8 mouse cellular contexts compared by ENCODE assay signal in genomic region chr15:9070912-9071555, GRCm38 (mm10). TPM values are rescaled to one million over a fixed set of nuclear protein-coding genes. Genes with fewer than 3 reads are reported as not detected.
DNase-seq lines count a peak whose midpoint lies in the region; ATAC-seq and TF ChIP-seq lines count a peak whose summit lies in the region.

Gene Nadk2 (plus strand): TSS chr15:9071260.

- under 1% methylated on average over 54 of the region's 54 CpGs for WGBS in cerebellum, adult 2 months
- 1% methylated on average over 33 of the region's 54 CpGs for WGBS in forebrain, postnatal 0 days
- WGBS in lung, embryonic 15.5 days = under 1% methylated on average over 47 of the region's 54 CpGs

- TF ChIP-seq EP300 in MEL (IDR thresholded peaks at IDR 0.05; ENCODE audit: low read depth in 1 of 2, low read length in 2 of 2) = peak in 1 of 2 experiments; percentile 30; a peak in 1 of 4 replicates

- H3K27ac ChIP-seq in MEL (ENCODE audit: control insufficient read depth, low read depth, low read length) = peak within 1 kb of the TSS; percentile 100
- H3K27ac ChIP-seq in cerebellum, adult 2 months (ENCODE audit: insufficient read depth, low read length) = peak within 1 kb of the TSS; percentile 76
- H3K27ac ChIP-seq in forebrain, postnatal 0 days (ENCODE audit: low read depth, low read length) = peak within 1 kb of the TSS; percentile 88
- peak within 1 kb of the TSS; percentile 93 for H3K27ac ChIP-seq in lung, embryonic 15.5 days

- no peaks in the 10 kb centered on the region for H3K27me3 ChIP-seq in MEL (ENCODE audit: control insufficient read depth in 1 of 2, insufficient read depth in 2 of 2, low read length in 2 of 2)
- no peaks in the 10 kb centered on the region for H3K27me3 ChIP-seq in cerebellum, adult 2 months (ENCODE audit: control insufficient read depth, insufficient read depth, low read length)
- no peaks in the 10 kb centered on the region for H3K27me3 ChIP-seq in forebrain, postnatal 0 days (ENCODE audit: insufficient read depth, low read length)
- no peaks in the 10 kb centered on the region for H3K27me3 ChIP-seq in lung, embryonic 15.5 days

- H3K79me2 ChIP-seq in MEL (ENCODE audit: control insufficient read depth, insufficient read depth, low read length, poor library complexity) = peaks cover 45% of the 10 kb centered on the region

- TF ChIP-seq POLR2A in MEL (IDR thresholded peaks at IDR 0.05; ENCODE audit: control insufficient read depth in 1 of 2, insufficient read depth in 1 of 2, low read depth in 1 of 2, low read length in 2 of 2, poor library complexity in 1 of 2) = peak; percentile 60 to 91
- 0 out of 2 replicates have a peak, but pooled peaks have one; percentile 16 for TF ChIP-seq POLR2A in cerebellum, adult 2 months (IDR thresholded peaks at IDR 0.05; ENCODE audit: borderline replicate concordance, insufficient read depth, low read length)

- H3K4me3 ChIP-seq in MEL (ENCODE audit: control insufficient read depth in 1 of 2, insufficient read depth in 1 of 2, low read depth in 2 of 2, low read length in 2 of 2) = peak within 1 kb of the TSS; percentile 95 to 98
- peak within 1 kb of the TSS; percentile 74 for H3K4me3 ChIP-seq in cerebellum, adult 2 months (replicated peaks; ENCODE audit: insufficient read depth, low read depth, low read length)
- H3K4me3 ChIP-seq in forebrain, postnatal 0 days (ENCODE audit: low read depth, low read length) = peak within 1 kb of the TSS; percentile 90
- peak within 1 kb of the TSS; percentile 80 for H3K4me3 ChIP-seq in lung, embryonic 15.5 days

- DNase-seq in MEL (ENCODE audit: low read depth, low spot score) = peak; percentile 100
- peak; percentile 98 to 99 for DNase-seq in cerebellum, adult 2 months
- peak; percentile 98 for DNase-seq in forebrain, postnatal 0 days
- peak; percentile 99 for DNase-seq in heart, postnatal 4 days
- peak; percentile 98 for DNase-seq in layer of hippocampus, adult 8-10 months (ENCODE audit: low spot score in 2 of 2)
- peak; percentile 99 for DNase-seq in ovary, adult 18-20 months (ENCODE audit: low spot score)
- DNase-seq in thymus, postnatal 0 days (ENCODE audit: low spot score) = peak; percentile 96

- peak within 1 kb of the TSS; percentile 97 for H3K9ac ChIP-seq in MEL (ENCODE audit: control insufficient read depth, low read depth, low read length, poor library complexity, severe bottlenecking)
- peak within 1 kb of the TSS; percentile 89 for H3K9ac ChIP-seq in forebrain, postnatal 0 days
- H3K9ac ChIP-seq in lung, embryonic 15.5 days = peak within 1 kb of the TSS; percentile 76

- peaks cover 1 to 22% of the 10 kb centered on the region in 2 experiments for H3K36me3 ChIP-seq in MEL (ENCODE audit: control insufficient read depth in 1 of 2, insufficient read depth in 2 of 2, low read length in 2 of 2)
- H3K36me3 ChIP-seq in forebrain, postnatal 0 days (ENCODE audit: insufficient read depth) = no peaks in the 10 kb centered on the region
- H3K36me3 ChIP-seq in lung, embryonic 15.5 days = no peaks in the 10 kb centered on the region

- H3K9me3 ChIP-seq in MEL (replicated peaks; ENCODE audit: insufficient read depth, low read length) = no peaks in the 10 kb centered on the region
- H3K9me3 ChIP-seq in forebrain, postnatal 0 days (ENCODE audit: low read length) = no peaks in the 10 kb centered on the region
- H3K9me3 ChIP-seq in lung, embryonic 15.5 days = no peaks in the 10 kb centered on the region

- no peak for TF ChIP-seq CTCF in MEL (IDR thresholded peaks at IDR 0.05 in 2 of 3, conservative IDR thresholded peaks at IDR 0.05 in 1 of 3; ENCODE audit: control insufficient read depth in 1 of 3, insufficient read depth in 1 of 3, low read depth in 2 of 3, low read length in 3 of 3, poor library complexity in 1 of 3, severe bottlenecking in 1 of 3)
- no peak for TF ChIP-seq CTCF in cerebellum, adult 2 months (IDR thresholded peaks at IDR 0.05; ENCODE audit: borderline replicate concordance, insufficient read depth, low read depth, low read length)
- no peak for TF ChIP-seq CTCF in forebrain, postnatal 0 days (IDR thresholded peaks at IDR 0.05; ENCODE audit: low read depth)

- peaks cover 6 to 11% of the 10 kb centered on the region in 2 experiments for H3K4me1 ChIP-seq in MEL (ENCODE audit: control insufficient read depth in 1 of 2, insufficient read depth in 2 of 2, low read length in 2 of 2)
- no peaks in the 10 kb centered on the region; the same call in none of the 2 replicates for H3K4me1 ChIP-seq in cerebellum, adult 2 months (ENCODE audit: control insufficient read depth, insufficient read depth, low read length)
- H3K4me1 ChIP-seq in forebrain, postnatal 0 days (ENCODE audit: insufficient read depth) = no peaks in the 10 kb centered on the region; the same call in 1 of the 2 replicates
- H3K4me1 ChIP-seq in lung, embryonic 15.5 days = peaks cover 41% of the 10 kb centered on the region

- peak within 1 kb of the TSS; percentile 87 for H3K4me2 ChIP-seq in forebrain, postnatal 0 days (ENCODE audit: low read depth)
- peak within 1 kb of the TSS; percentile 77 for H3K4me2 ChIP-seq in lung, embryonic 15.5 days

- peak; percentile 98 for ATAC-seq in forebrain, postnatal 0 days
- peak; percentile 98 for ATAC-seq in lung, embryonic 15.5 days (ENCODE audit: borderline replicate concordance, extremely low read depth, low FRiP score, low TSS enrichment)

- TF ChIP-seq RAD21 in MEL (IDR thresholded peaks at IDR 0.05; ENCODE audit: low read depth, low read length) = no peak

TF ChIP-seq in MEL, 35 proteins besides CTCF, POLR2A, EP300 and RAD21 (continues in another document):
- peak; percentile 89 for TF ChIP-seq SIN3A (IDR thresholded peaks at IDR 0.05; ENCODE audit: low read length)
- peak; percentile 61; the same call in 1 of the 2 replicates for TF ChIP-seq TCF12 (IDR thresholded peaks at IDR 0.05; ENCODE audit: low read depth, low read length)
- TF ChIP-seq USF2 (IDR thresholded peaks at IDR 0.05; ENCODE audit: borderline replicate concordance in 1 of 2, insufficient read depth in 1 of 2, low read depth in 1 of 2, low read length in 2 of 2) = no peak
- no peak for TF ChIP-seq RCOR1 (IDR thresholded peaks at IDR 0.05; ENCODE audit: low read depth, low read length)
- TF ChIP-seq MAX (IDR thresholded peaks at IDR 0.05; ENCODE audit: low read length) = no peak; the same call in 1 of the 2 replicates
- no peak for TF ChIP-seq CHD2 (IDR thresholded peaks at IDR 0.05; ENCODE audit: low read length)
- peak; percentile 84 for TF ChIP-seq NELFE (IDR thresholded peaks at IDR 0.05; ENCODE audit: low read depth, low read length)
- TF ChIP-seq ELF1 (IDR thresholded peaks at IDR 0.05; ENCODE audit: low read depth, low read length) = no peak
- TF ChIP-seq UBTF (IDR thresholded peaks at IDR 0.05; ENCODE audit: borderline replicate concordance, insufficient read depth, low read depth, low read length) = 0 out of 2 replicates have a peak, but pooled peaks have one; percentile 89
- TF ChIP-seq MAFK (IDR thresholded peaks at IDR 0.05; ENCODE audit: borderline replicate concordance, low read depth, low read length) = no peak
- TF ChIP-seq KAT2A (conservative IDR thresholded peaks at IDR 0.05; ENCODE audit: low read depth, low read length) = no peak
- TF ChIP-seq JUND (IDR thresholded peaks at IDR 0.05; ENCODE audit: low read depth, low read length) = no peak
- TF ChIP-seq BHLHE40 (IDR thresholded peaks at IDR 0.05; ENCODE audit: borderline replicate concordance, low read depth, low read length) = peak; percentile 64; the same call in 1 of the 2 replicates
- no peak for TF ChIP-seq USF1 (IDR thresholded peaks at IDR 0.05; ENCODE audit: low read depth, low read length)
- no peak for TF ChIP-seq ZC3H11A (IDR thresholded peaks at IDR 0.05; ENCODE audit: low read depth, low read length)
- no peak for TF ChIP-seq CHD1 (IDR thresholded peaks at IDR 0.05; ENCODE audit: low read depth, low read length)
- TF ChIP-seq GABPA (IDR thresholded peaks at IDR 0.05; ENCODE audit: low read depth, low read length) = no peak
- peak; percentile 64; the same call in 1 of the 2 replicates for TF ChIP-seq HCFC1 (IDR thresholded peaks at IDR 0.05; ENCODE audit: low read depth, low read length)
- TF ChIP-seq MXI1 (IDR thresholded peaks at IDR 0.05; ENCODE audit: low read depth, low read length) = no peak
- no peak for TF ChIP-seq ZNF384 (IDR thresholded peaks at IDR 0.05; ENCODE audit: low read depth, low read length)
- no peak for TF ChIP-seq MYB (IDR thresholded peaks at IDR 0.05; ENCODE audit: low read depth, low read length)
- 0 out of 2 replicates have a peak, but pooled peaks have one; percentile 13 for TF ChIP-seq MEF2A (IDR thresholded peaks at IDR 0.05; ENCODE audit: extremely low read depth, insufficient replicate concordance, low read depth, low read length, poor library complexity, severe bottlenecking)
- no peak for TF ChIP-seq MYC (IDR thresholded peaks at IDR 0.05; ENCODE audit: low read depth, low read length)
- TF ChIP-seq TBP (IDR thresholded peaks at IDR 0.05; ENCODE audit: low read depth, low read length) = peak; percentile 92
- peak; percentile 86 for TF ChIP-seq NRF1 (IDR thresholded peaks at IDR 0.05; ENCODE audit: insufficient read depth, low read depth, low read length, poor library complexity, severe bottlenecking)
- peak; percentile 93; the same call in 1 of the 2 replicates for TF ChIP-seq MAZ (IDR thresholded peaks at IDR 0.05; ENCODE audit: low read depth, low read length)
- peak; percentile 95 for TF ChIP-seq POLR2AphosphoS2 (IDR thresholded peaks at IDR 0.05; ENCODE audit: low read length)
- TF ChIP-seq E2F4 (IDR thresholded peaks at IDR 0.05; ENCODE audit: borderline replicate concordance, low read depth, low read length) = peak; percentile 99
- peak; percentile 77; the same call in 1 of the 2 replicates for TF ChIP-seq ZMIZ1 (IDR thresholded peaks at IDR 0.05; ENCODE audit: low read depth, low read length)
- TF ChIP-seq GATA1 (IDR thresholded peaks at IDR 0.05; ENCODE audit: low read depth, low read length) = no peak
- no peak for TF ChIP-seq TAL1 (IDR thresholded peaks at IDR 0.05; ENCODE audit: low read length)

RNA-seq across cellular contexts. Expression of gene Nadk2, which starts in this region (rescaled TPM):
- total RNA-seq in MEL (2012; rRNA removed) = 168 and 221 TPM in 2 replicates
- 100 to 1,000 TPM; 361 to 659 TPM for polyA plus RNA-seq in MEL (2012; ENCODE audit: insufficient read depth in 1 of 2, insufficient read length in 2 of 2, low read depth in 1 of 2, low replicate concordance in 2 of 2, missing spikeins in 1 of 2)
- 60.8 and 64.3 TPM in 2 replicates for polyA plus RNA-seq in cerebellum, adult 2 months (2012; rRNA removed)
- total RNA-seq in forebrain, postnatal 0 days (2014; rRNA removed) = 30.7 and 33.3 TPM in 2 replicates
- 19.3 and 22.6 TPM in 2 replicates for polyA plus RNA-seq in forebrain, postnatal 0 days (2015; fragmentation: Nextera tagmentation; extraction: Ambion mirVana)
- total RNA-seq in heart, postnatal 4 days (2021) = 10 to 100 TPM; 48.8 to 50.5 TPM
- total RNA-seq in layer of hippocampus, adult 8-10 months (2022) = 10 to 100 TPM; 59.8 to 67.1 (median 66.8) TPM
- polyA plus RNA-seq in lung, embryonic 15.5 days (2015; fragmentation: Nextera tagmentation; extraction: Ambion mirVana) = 33.0 and 35.6 TPM in 2 replicates
- polyA plus RNA-seq in thymus, postnatal 0 days (2015; fragmentation: Nextera tagmentation; extraction: Ambion mirVana) = 15.4 and 17.6 TPM in 2 replicates

Comparison
In these comparisons a context has a peak if more than half of its experiments do, and no peak if none do; other contexts are left out.
1. Peak in every context shown above with its lines: DNase-seq, ATAC-seq, H3K4me3 ChIP-seq and H3K27ac ChIP-seq.